14 mouse cellular contexts compared by ENCODE assay signal in genomic region chr9:80832808-80833207, GRCm38 (mm10).
"Had no signal": no experiment of that assay in that cellular context is flagged by ENCODE, and none has a peak within 500 bp of the region (broad histone marks: within the 10 kb centered on the region; RNA-seq: fewer than 3 reads in every experiment).

No protein-coding gene starts in this region.

- DNase-seq: lung, adult 18-20 months; lung, embryonic 14.5 days; lung, postnatal 10 days; lung, postnatal 4 days; right cerebral cortex, postnatal 14 days; thymus, adult 2 months; thymus, postnatal 25 days; thymus, postnatal 4 days had no signal

- H3K9me3 ChIP-seq: liver, embryonic 12.5 days; midbrain, embryonic 12.5 days; neural tube, embryonic 12.5 days; stomach, embryonic 15.5 days had no signal

- H3K4me1 ChIP-seq: liver, embryonic 12.5 days; midbrain, embryonic 12.5 days; neural tube, embryonic 12.5 days; stomach, embryonic 15.5 days had no signal

- H3K4me3 ChIP-seq: liver, embryonic 12.5 days; midbrain, embryonic 12.5 days; neural tube, embryonic 12.5 days; stomach, embryonic 15.5 days had no signal

- H3K27me3 ChIP-seq: liver, embryonic 12.5 days; midbrain, embryonic 12.5 days; neural tube, embryonic 12.5 days; stomach, embryonic 15.5 days had no signal

- H3K4me2 ChIP-seq: liver, embryonic 12.5 days; lung, embryonic 14.5 days; midbrain, embryonic 12.5 days; neural tube, embryonic 12.5 days; stomach, embryonic 15.5 days had no signal

- ATAC-seq: liver, embryonic 12.5 days had no signal

- H3K27ac ChIP-seq: liver, embryonic 12.5 days; liver, embryonic 14.5 days; midbrain, embryonic 12.5 days; neural tube, embryonic 12.5 days; stomach, embryonic 15.5 days; stomach, postnatal 0 days had no signal

- H3K36me3 ChIP-seq: liver, embryonic 12.5 days; midbrain, embryonic 12.5 days; neural tube, embryonic 12.5 days; stomach, embryonic 15.5 days had no signal

- H3K9ac ChIP-seq: liver, embryonic 12.5 days; liver, embryonic 14.5 days; lung, embryonic 14.5 days; midbrain, embryonic 12.5 days; neural tube, embryonic 12.5 days; stomach, embryonic 15.5 days had no signal
